Mouse (Mus musculus) liver, adult 2 months (tissue): ENCODE measurements around the gene Rab11b.

Experiments used
- CTCF ChIP-seq: fragments of 200-500 bp; IDR thresholded peaks from 2 replicates; pipeline ENCODE4 v1.5.1; 2011; ENCODE audit warnings: low read depth, low read length, control low read depth
- POLR2A ChIP-seq: fragments of 200-500 bp; IDR thresholded peaks from 2 replicates; pipeline ENCODE4 v1.6.1; 2011; ENCODE audit warnings: low read length, control low read depth; ENCODE audit not compliant: insufficient read depth; ENCODE audit errors: extremely low read depth

- TF ChIP-seq CTCF: peak; percentile 73
- no peak for TF ChIP-seq POLR2A
These were observed 14.3 kb downstream of the Rab11b start for GRCm38 (mm10) chr17:33746011-33746410.
